Mouse (Mus musculus): Measurements from ENCODE around the gene Hist2h2ac. TPM values are rescaled to one million over a fixed set of nuclear protein-coding genes. Genes with fewer than 3 reads are reported as not detected.
A peak's percentile ranks its signal among the peaks of the same experiment; 100 is the strongest.
"Not testable (repeated sequence)": the region's sequence is repeated elsewhere in the genome, so short reads cannot be mapped to it uniquely, and the experiment has no call there.

Gene Hist2h2ac
- polyA plus RNA-seq (2014; fragmentation: Nextera tagmentation; extraction: Ambion mirVana), result 11.3 and 17.1 TPM in 2 replicates

DNA sequence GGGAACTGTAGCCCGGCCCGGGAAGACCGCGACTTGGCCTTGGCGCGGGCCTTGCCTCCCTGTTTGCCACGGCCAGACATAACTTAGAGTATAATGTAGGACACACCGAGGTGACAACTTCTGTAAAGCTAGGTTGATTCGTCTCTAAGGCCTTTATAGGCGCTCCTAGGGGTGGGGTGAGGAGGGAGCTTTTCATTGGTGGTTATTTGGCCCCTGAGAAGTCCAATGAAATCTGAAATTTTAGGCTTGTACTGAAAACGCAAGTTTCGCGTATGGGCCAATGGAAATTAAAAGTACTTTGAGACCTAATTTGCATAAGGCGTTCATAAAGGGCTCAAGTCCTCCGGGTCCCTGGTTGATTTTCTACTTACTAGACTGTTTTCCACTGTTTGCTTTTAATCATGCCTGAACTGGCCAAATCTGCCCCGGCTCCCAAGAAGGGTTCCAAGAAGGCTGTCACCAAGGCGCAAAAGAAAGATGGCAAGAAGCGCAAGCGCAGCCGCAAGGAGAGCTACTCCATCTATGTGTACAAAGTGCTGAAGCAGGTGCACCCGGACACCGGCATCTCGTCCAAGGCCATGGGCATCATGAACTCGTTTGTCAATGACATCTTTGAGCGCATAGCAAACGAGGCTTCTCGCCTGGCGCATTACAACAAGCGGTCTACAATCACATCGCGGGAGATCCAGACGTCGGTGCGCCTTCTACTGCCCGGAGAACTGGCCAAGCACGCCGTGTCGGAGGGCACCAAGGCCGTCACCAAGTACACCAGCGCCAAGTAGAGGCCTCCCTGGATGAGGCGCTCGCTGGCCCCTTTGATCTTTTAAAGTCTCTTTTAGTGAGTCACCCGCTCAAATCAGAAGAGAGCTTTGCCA lies at the start of gene Hist2h2ac, which contains the start of gene Hist2h2be:
Gene Hist2h2ac (minus strand): TSS at position 116 of the 875 bp plus-strand sequence.
Gene Hist2h2be (plus strand): TSS at position 355 of the 875 bp plus-strand sequence.
- no peaks in the 10 kb centered on the region for H3K36me3 ChIP-seq (ENCODE audit: control insufficient read depth, insufficient read depth, low read length)
- peak within 1 kb of the TSS; percentile 65 for H3K4me3 ChIP-seq (ENCODE audit: low read length)
- H3K4me1 ChIP-seq (ENCODE audit: control insufficient read depth, insufficient read depth, low read length), result peaks cover 35% of the 10 kb centered on the region
- WGBS, result under 1% methylated on average over 43 of the region's 43 CpGs
- H3K4me2 ChIP-seq (replicated peaks; ENCODE audit: low read depth, low read length), result peak within 1 kb of the TSS; percentile 82
- H3K9ac ChIP-seq (ENCODE audit: low read depth, low read length), result peak within 1 kb of the TSS; percentile 93
- peak within 1 kb of the TSS; percentile 100 for H3K27ac ChIP-seq (ENCODE audit: low read depth, low read length)
- peak; percentile 93 for ATAC-seq (ENCODE audit: low FRiP score, low TSS enrichment)
- H3K9me3 ChIP-seq (ENCODE audit: control insufficient read depth, low read length), result no peaks in the 10 kb centered on the region
- no peaks in the 10 kb centered on the region for H3K27me3 ChIP-seq (ENCODE audit: control insufficient read depth, insufficient read depth, low read length)

DNA sequence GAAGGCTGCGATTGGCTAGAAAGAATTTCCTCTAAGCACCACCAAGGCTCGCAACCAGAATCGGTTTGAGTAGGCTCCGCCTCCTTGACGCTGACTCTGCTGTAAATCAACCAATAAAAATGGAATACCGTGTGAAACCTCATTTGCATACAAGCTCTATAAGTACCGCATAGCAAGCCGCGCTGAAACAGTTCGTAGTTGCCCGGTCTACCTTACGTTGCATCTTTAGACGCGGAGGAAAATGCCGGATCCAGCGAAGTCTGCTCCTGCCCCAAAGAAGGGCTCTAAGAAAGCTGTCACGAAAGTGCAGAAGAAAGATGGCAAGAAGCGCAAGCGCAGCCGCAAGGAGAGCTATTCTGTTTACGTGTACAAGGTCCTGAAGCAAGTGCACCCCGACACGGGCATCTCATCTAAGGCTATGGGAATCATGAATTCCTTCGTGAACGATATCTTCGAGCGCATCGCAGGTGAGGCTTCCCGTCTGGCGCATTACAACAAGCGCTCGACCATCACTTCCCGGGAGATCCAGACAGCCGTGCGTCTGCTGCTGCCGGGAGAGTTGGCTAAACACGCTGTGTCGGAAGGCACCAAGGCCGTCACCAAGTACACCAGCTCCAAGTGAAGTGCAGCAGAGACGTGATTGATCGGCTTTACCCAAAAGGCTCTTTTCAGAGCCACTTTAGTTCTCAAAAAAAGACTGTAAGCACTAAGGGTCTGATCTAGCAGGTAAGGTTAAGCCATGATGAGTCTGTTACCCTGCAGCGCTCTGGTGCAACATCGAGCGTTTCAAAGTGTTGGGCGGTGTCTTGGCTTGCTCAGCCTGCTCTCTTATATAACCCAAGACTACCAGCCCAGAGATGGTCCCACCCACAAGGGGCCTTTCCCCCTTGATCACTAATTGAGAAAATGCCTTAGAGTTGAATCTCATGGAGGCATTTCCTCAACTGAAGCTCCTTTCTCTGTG lies 49.1 kb upstream of the Hist2h2ac start, which contains the start of gene Hist2h2bb:
Gene Hist2h2bb (plus strand): TSS at position 242 of the 964 bp plus-strand sequence.
- H3K4me1 ChIP-seq (ENCODE audit: control insufficient read depth, insufficient read depth, low read length), result peaks cover 12% of the 10 kb centered on the region; the same call in 1 of the 2 replicates
- 1% methylated on average over 45 of the region's 45 CpGs for WGBS
- peak; percentile 96 for ATAC-seq (ENCODE audit: low FRiP score, low TSS enrichment)
- no peaks in the 10 kb centered on the region for H3K27me3 ChIP-seq (ENCODE audit: control insufficient read depth, insufficient read depth, low read length)
- H3K4me3 ChIP-seq (ENCODE audit: low read length), result peak within 1 kb of the TSS; percentile 61
- H3K27ac ChIP-seq (ENCODE audit: low read depth, low read length), result peak within 1 kb of the TSS; percentile 99
- H3K9ac ChIP-seq (ENCODE audit: low read depth, low read length), result peak within 1 kb of the TSS; percentile 80
- no peaks in the 10 kb centered on the region for H3K36me3 ChIP-seq (ENCODE audit: control insufficient read depth, insufficient read depth, low read length)
- no peaks in the 10 kb centered on the region for H3K9me3 ChIP-seq (ENCODE audit: control insufficient read depth, low read length)
- H3K4me2 ChIP-seq (replicated peaks; ENCODE audit: low read depth, low read length), result peak within 1 kb of the TSS; percentile 82

DNA sequence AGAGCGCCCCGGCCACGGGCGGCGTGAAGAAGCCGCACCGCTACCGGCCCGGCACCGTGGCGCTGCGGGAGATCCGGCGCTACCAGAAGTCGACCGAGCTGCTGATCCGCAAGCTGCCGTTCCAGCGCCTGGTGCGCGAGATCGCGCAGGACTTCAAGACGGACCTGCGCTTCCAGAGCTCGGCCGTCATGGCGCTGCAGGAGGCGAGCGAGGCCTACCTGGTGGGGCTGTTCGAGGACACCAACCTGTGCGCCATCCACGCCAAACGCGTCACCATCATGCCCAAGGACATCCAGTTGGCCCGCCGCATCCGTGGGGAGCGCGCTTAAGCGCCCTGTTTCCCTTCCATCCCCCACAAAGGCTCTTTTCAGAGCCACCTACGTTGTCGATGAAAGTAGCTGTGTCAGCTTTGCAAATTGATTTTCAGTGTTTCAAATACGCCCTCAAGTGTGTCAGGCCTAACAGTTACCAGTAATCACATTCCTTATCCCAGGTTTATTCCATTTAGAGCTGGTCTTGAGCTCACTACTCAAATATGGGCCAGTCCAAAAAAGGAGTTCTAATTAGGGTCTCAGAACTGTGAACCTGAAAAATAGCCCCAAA lies 48.2 kb upstream of the Hist2h2ac start:
- Histone ChIP-seq H3K9ac (ENCODE audit: low read depth, low read length) (peak overlapping the region; percentile 80), H3K4me2 (replicated peaks; ENCODE audit: low read depth, low read length) (peak overlapping the region; percentile 61), H3K4me1 (ENCODE audit: control insufficient read depth, insufficient read depth, low read length) (peaks cover 21% of the 10 kb centered on the region; the same call in 1 of the 2 replicates), H3K4me3 (ENCODE audit: low read length) (peak overlapping the region; percentile 61), H3K27ac (ENCODE audit: low read depth, low read length) (peak overlapping the region; percentile 99)
- 0% methylated on average over 11 of the region's 44 CpGs for WGBS
- H3K36me3 ChIP-seq (ENCODE audit: control insufficient read depth, insufficient read depth, low read length); H3K9me3 ChIP-seq (ENCODE audit: control insufficient read depth, low read length); H3K27me3 ChIP-seq (ENCODE audit: control insufficient read depth, insufficient read depth, low read length): not testable (repeated sequence)
- peak; percentile 46 for ATAC-seq (ENCODE audit: low FRiP score, low TSS enrichment)

DNA sequence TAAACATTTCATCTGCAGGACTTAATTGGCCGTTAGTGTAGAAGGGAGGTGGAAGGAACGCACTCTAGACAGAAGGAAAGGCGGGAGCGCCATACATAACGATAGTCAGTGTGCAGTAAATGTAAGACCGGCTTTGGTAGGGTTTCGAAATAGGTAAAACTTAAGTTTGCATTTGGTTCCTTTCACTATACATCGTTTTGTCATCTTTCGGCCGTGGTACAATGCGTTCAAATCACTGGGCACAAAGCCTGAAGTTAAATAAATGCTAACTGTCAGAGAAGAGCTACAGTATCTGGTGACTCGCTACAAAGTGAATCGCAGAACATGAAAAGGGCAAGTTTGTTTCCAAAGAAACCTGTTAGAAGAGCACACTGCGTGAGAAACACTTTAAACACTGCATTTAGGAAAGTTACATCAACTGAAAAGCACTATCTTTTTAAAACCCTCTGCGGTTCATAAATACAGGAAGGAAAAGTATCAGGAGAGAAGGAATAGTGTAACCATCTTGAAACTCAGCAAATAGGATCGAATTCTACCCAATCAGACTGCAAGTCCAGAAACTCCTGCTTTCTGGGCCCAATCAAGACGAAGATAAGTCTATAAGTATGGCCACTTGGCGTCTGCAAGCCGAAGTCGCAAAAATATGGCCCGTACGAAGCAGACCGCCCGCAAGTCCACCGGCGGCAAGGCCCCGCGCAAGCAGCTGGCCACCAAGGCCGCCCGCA lies 47.5 kb upstream of the Hist2h2ac start, which contains the start of gene Hist2h3b:
Gene Hist2h3b (plus strand): TSS at position 604 of the 725 bp plus-strand sequence.
- H3K27ac ChIP-seq (ENCODE audit: low read depth, low read length), result peak within 1 kb of the TSS; percentile 99
- H3K4me2 ChIP-seq (replicated peaks; ENCODE audit: low read depth, low read length), result peak within 1 kb of the TSS; percentile 82
- H3K36me3 ChIP-seq (ENCODE audit: control insufficient read depth, insufficient read depth, low read length), result no peaks in the 10 kb centered on the region
- peak within 1 kb of the TSS; percentile 80 for H3K9ac ChIP-seq (ENCODE audit: low read depth, low read length)
- no peaks in the 10 kb centered on the region for H3K9me3 ChIP-seq (ENCODE audit: control insufficient read depth, low read length)
- WGBS, result 20% methylated on average over 30 of the region's 30 CpGs
- peaks cover 21% of the 10 kb centered on the region; the same call in 1 of the 2 replicates for H3K4me1 ChIP-seq (ENCODE audit: control insufficient read depth, insufficient read depth, low read length)
- no peaks in the 10 kb centered on the region for H3K27me3 ChIP-seq (ENCODE audit: control insufficient read depth, insufficient read depth, low read length)
- peak; percentile 71; the same call in 1 of the 2 replicates for ATAC-seq (ENCODE audit: low FRiP score, low TSS enrichment)
- peak within 1 kb of the TSS; percentile 61 for H3K4me3 ChIP-seq (ENCODE audit: low read length)

DNA sequence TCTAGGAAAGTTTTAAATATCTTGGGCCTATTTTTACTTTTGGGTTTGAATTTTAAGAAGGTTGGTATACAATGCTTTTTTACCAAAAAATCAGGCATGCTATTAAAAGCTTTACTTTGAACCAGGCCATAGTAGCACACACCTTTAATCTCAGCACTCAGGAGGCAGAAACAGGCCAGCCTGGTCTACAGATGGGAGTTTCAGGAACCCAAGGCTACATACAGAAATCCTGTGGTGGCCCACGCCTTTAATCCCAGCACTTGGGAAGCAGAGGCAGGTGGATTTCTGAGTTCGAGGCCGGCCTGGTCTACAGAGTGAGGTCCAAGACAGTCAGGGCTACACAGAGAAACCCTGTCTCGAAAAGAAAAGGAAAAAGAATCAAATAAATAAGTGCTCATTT lies 46.9 kb upstream of the Hist2h2ac start:
- Histone ChIP-seq H3K27ac (ENCODE audit: low read depth, low read length) (peak overlapping the region; percentile 90), H3K4me3 (ENCODE audit: low read length) (no peak overlapping the region), H3K36me3 (ENCODE audit: control insufficient read depth, insufficient read depth, low read length) (no peaks in the 10 kb centered on the region), H3K27me3 (ENCODE audit: control insufficient read depth, insufficient read depth, low read length) (no peaks in the 10 kb centered on the region), H3K9me3 (ENCODE audit: control insufficient read depth, low read length) (no peaks in the 10 kb centered on the region), H3K4me2 (replicated peaks; ENCODE audit: low read depth, low read length) (0 out of 2 replicates have a peak overlapping the region, but pooled peaks have one; percentile 28), H3K4me1 (ENCODE audit: control insufficient read depth, insufficient read depth, low read length) (peaks cover 21% of the 10 kb centered on the region; the same call in 1 of the 2 replicates), H3K9ac (ENCODE audit: low read depth, low read length) (peak overlapping the region; percentile 52; the same call in 1 of the 2 replicates)
- ATAC-seq (ENCODE audit: low FRiP score, low TSS enrichment), result no peak
- WGBS, result 85% methylated on average over 4 of the region's 4 CpGs

DNA sequence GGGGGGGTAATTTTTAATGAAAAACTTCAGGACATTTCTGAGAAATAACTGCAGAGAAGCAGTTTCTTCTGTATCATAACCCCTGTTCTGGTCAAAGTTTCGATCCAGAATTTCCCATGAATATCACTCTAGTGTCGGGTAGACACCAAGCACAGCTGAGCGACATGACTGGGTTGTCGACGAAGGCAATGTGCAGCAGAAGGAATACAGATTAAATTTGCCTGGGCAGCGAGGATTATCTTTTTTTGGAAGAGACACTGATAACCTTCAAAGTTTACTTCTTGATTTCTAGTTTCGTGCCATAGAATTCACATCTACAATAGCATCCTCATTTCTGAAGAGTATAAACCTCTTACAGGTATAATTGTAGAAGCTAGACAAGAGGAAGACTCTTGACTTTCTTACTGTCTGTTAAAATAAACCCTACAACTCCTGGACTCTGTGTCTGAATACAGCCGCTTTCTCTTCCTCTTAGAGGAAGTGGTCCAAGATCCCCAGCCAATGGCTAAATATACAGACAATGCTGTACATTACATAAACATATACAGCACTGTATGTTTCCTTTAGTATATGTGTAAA lies 45.5 kb upstream of the Hist2h2ac start:
- 84% methylated on average over 8 of the region's 8 CpGs for WGBS
- Histone ChIP-seq H3K27me3 (ENCODE audit: control insufficient read depth, insufficient read depth, low read length) (no peaks in the 10 kb centered on the region), H3K4me1 (ENCODE audit: control insufficient read depth, insufficient read depth, low read length) (peaks cover 26% of the 10 kb centered on the region; the same call in 1 of the 2 replicates), H3K4me2 (replicated peaks; ENCODE audit: low read depth, low read length) (no peak overlapping the region), H3K36me3 (ENCODE audit: control insufficient read depth, insufficient read depth, low read length) (no peaks in the 10 kb centered on the region), H3K4me3 (ENCODE audit: low read length) (no peak overlapping the region), H3K9ac (ENCODE audit: low read depth, low read length) (no peak overlapping the region), H3K27ac (ENCODE audit: low read depth, low read length) (0 out of 2 replicates have a peak overlapping the region, but pooled peaks have one; percentile 8), H3K9me3 (ENCODE audit: control insufficient read depth, low read length) (no peaks in the 10 kb centered on the region)
- ATAC-seq (ENCODE audit: low FRiP score, low TSS enrichment), result no peak

DNA sequence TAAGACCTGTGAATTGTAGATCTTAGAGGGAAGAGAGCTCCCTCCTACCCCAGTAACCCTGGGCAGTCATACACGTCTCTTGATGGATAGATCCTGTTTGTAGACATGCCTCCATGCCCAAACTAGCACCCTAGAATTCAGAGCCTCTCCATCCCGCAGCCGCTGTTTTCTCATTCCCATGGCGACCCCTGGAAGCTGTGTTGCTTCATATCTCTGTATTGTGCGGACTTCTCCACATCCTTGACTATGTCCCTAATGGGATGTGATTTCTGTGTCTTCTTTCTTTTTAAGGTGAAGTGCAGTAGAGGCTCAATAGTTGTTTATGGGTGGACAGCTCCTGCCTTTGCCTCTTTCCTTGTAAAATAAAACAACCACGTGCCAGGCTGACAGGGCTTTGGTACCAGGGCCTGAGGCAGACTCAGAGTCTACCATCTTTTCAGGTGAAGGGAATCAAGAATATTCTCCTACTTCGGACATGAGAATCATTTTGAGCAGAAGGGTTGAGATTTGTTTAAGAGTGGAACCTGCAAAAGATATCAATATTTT lies 43.8 kb upstream of the Hist2h2ac start:
- Histone ChIP-seq H3K9me3 (ENCODE audit: control insufficient read depth, low read length) (no peaks in the 10 kb centered on the region), H3K4me2 (replicated peaks; ENCODE audit: low read depth, low read length) (peak overlapping the region; percentile 45), H3K4me1 (ENCODE audit: control insufficient read depth, insufficient read depth, low read length) (peaks cover 28% of the 10 kb centered on the region; the same call in 1 of the 2 replicates), H3K4me3 (ENCODE audit: low read length) (no peak overlapping the region; the same call in 1 of the 2 replicates), H3K36me3 (ENCODE audit: control insufficient read depth, insufficient read depth, low read length) (no peaks in the 10 kb centered on the region), H3K9ac (ENCODE audit: low read depth, low read length) (peak overlapping the region; percentile 62; the same call in 1 of the 2 replicates), H3K27me3 (ENCODE audit: control insufficient read depth, insufficient read depth, low read length) (no peaks in the 10 kb centered on the region), H3K27ac (ENCODE audit: low read depth, low read length) (peak overlapping the region; percentile 99)
- no peak for ATAC-seq (ENCODE audit: low FRiP score, low TSS enrichment)
- WGBS, result 75% methylated on average over 7 of the region's 7 CpGs

Measured in kidney, embryonic 14.5 days (tissue).